Mouse (Mus musculus) embryonic facial prominence, embryonic 12.5 days (tissue): ENCODE results near the gene Ppp2r3c. TPM values are rescaled to one million over a fixed set of nuclear protein-coding genes. Genes with fewer than 3 reads are reported as not detected.
"Not testable (repeated sequence)": the region's sequence is repeated elsewhere in the genome, so short reads cannot be mapped to it uniquely, and the experiment has no call there.

Experiments
- ATAC-seq: fragments of 200-750 bp; cut with Nextera tagmentation; 2 replicates; pipeline ENCODE4 v1.8.0; 2017; ENCODE audit not compliant: insufficient number of reproducible peaks, insufficient read depth, low FRiP score, low TSS enrichment
- H3K27ac ChIP-seq: fragments of 300-500 bp; sonication (generic); 2 replicates; pipeline ENCODE4 v1.5.1; 2016; ENCODE audit warnings: mild to moderate bottlenecking
- H3K27me3 ChIP-seq: fragments of 300-500 bp; sonication (generic); 2 replicates; pipeline ENCODE4 v1.6.1; 2016; ENCODE audit warnings: mild to moderate bottlenecking, moderate library complexity
- H3K36me3 ChIP-seq: fragments of 300-500 bp; sonication (generic); 2 replicates; pipeline ENCODE4 v1.6.1; 2016; ENCODE audit warnings: mild to moderate bottlenecking
- H3K4me1 ChIP-seq: fragments of 300-500 bp; sonication (generic); 2 replicates; pipeline ENCODE4 v1.6.1; 2016
- H3K4me2 ChIP-seq: fragments of 300-500 bp; sonication (generic); replicated peaks from 2 replicates; pipeline ENCODE4 v1.6.1; 2016; ENCODE audit warnings: mild to moderate bottlenecking, moderate library complexity
- H3K4me3 ChIP-seq: fragments of 300-500 bp; sonication (generic); 2 replicates; pipeline ENCODE4 v1.5.1; 2016; ENCODE audit warnings: mild to moderate bottlenecking
- H3K9ac ChIP-seq: fragments of 300-500 bp; sonication (generic); 2 replicates; pipeline ENCODE4 v1.6.1; 2016; ENCODE audit warnings: mild to moderate bottlenecking, moderate library complexity
- H3K9me3 ChIP-seq: fragments of 300-500 bp; sonication (generic); 2 replicates; pipeline ENCODE4 v1.6.1; 2016; ENCODE audit warnings: mild to moderate bottlenecking, moderate library complexity
- WGBS: fragments of 180-500 bp; shearing (Covaris S2); methylation state at CpG from one replicate; pipeline ENCODE4 v1.1.7; 2016; 5-methylcytosine and 5-hydroxymethylcytosine counted together
- polyA plus RNA-seq: library from polyadenylated mRNA; unstranded; fragments of >200 nt; fragmentation: Nextera tagmentation; extraction: Ambion mirVana; gene quantifications from 2 replicates; pipeline ENCODE4 v1.2.1, GENCODE M21; 2016

Gene Ppp2r3c
- polyA plus RNA-seq, 1 experiment from 2014 or later = 22.1 TPM

GRCm38 (mm10) chr12:55261950-55262349 lies 40.8 kb downstream of the Ppp2r3c start:
- not testable (repeated sequence) for H3K4me2 ChIP-seq, H3K27ac ChIP-seq, H3K27me3 ChIP-seq, H3K9ac ChIP-seq, ATAC-seq, H3K9me3 ChIP-seq, H3K4me3 ChIP-seq, H3K4me1 ChIP-seq
- peaks cover 13% of the 10 kb centered on the region for H3K36me3 ChIP-seq
- no CpG with 5 or more reads among the region's 8 CpGs for WGBS

- H3K27ac ChIP-seq, H3K4me2 ChIP-seq, ATAC-seq, H3K4me3 ChIP-seq, H3K36me3 ChIP-seq, H3K27me3 ChIP-seq, H3K9ac ChIP-seq, H3K9me3 ChIP-seq, H3K4me1 ChIP-seq: not testable (repeated sequence)
- WGBS = no CpG with 5 or more reads among the region's 8 CpGs
These were observed 60.6 kb downstream of the Ppp2r3c start for GRCm38 (mm10) chr12:55242243-55242642.

GRCm38 (mm10) chr12:55230520-55230861 lies 72.3 kb downstream of the Ppp2r3c start:
- WGBS = 0% methylated on average over 13 of the region's 25 CpGs
- not testable (repeated sequence) for H3K9ac ChIP-seq

GRCm38 (mm10) chr12:55229626-55230519 lies 72.9 kb downstream of the Ppp2r3c start, which contains the start of gene Srp54c:
Srp54c (plus strand) TSS chr12:55230168.
- H3K36me3 ChIP-seq, H3K4me1 ChIP-seq, H3K4me2 ChIP-seq, H3K27ac ChIP-seq, H3K27me3 ChIP-seq, H3K9ac ChIP-seq, H3K9me3 ChIP-seq: not testable (repeated sequence)
- peak; percentile 98 for ATAC-seq
- no CpG with 5 or more reads among the region's 57 CpGs for WGBS
- H3K4me3 ChIP-seq = peak within 1 kb of the TSS; percentile 38

More at GRCm38 (mm10) chr12:55230520-55230861, 72.3 kb downstream of the Ppp2r3c start:
- H3K27ac ChIP-seq, H3K27me3 ChIP-seq, H3K4me1 ChIP-seq, H3K36me3 ChIP-seq, ATAC-seq, H3K9me3 ChIP-seq, H3K4me2 ChIP-seq: not testable (repeated sequence)
- peak overlapping the region; percentile 38 for H3K4me3 ChIP-seq

Other genes starting within 250 kb of the Ppp2r3c start
- 40.8 and 46.7 TPM in 2 replicates for gene 2700097O09Rik, start 222.9 kb downstream of the Ppp2r3c start, polyA plus RNA-seq
- gene Srp54a, start 222.7 kb downstream of the Ppp2r3c start, polyA plus RNA-seq = 157 and 179 TPM in 2 replicates
- 19.5 and 24.4 TPM in 2 replicates for gene Fam177a, start 178.5 kb downstream of the Ppp2r3c start, polyA plus RNA-seq
- 62.9 and 64.4 TPM in 2 replicates for gene Srp54b, start 147.9 kb downstream of the Ppp2r3c start, polyA plus RNA-seq
- 6.2 TPM in 1 of 2 replicates, not detected in the other for gene 1700047I17Rik2, start 103.4 kb downstream of the Ppp2r3c start, polyA plus RNA-seq
- gene Srp54c, start 72.8 kb downstream of the Ppp2r3c start, polyA plus RNA-seq = 73.0 and 74.5 TPM in 2 replicates
- 15.4 and 16.0 TPM in 2 replicates for gene 1110008L16Rik, start 3.4 kb downstream of the Ppp2r3c start, polyA plus RNA-seq
- 435 and 447 TPM in 2 replicates for gene Psma6, start 81.2 kb upstream of the Ppp2r3c start, polyA plus RNA-seq
- 76.8 and 78.3 TPM in 2 replicates for gene Nfkbia, start 189.6 kb upstream of the Ppp2r3c start, polyA plus RNA-seq